Mouse (Mus musculus) midbrain, postnatal 0 days (tissue): Measurements from ENCODE around the gene Fam131b. TPM values are rescaled to one million over a fixed set of nuclear protein-coding genes. Genes with fewer than 3 reads are reported as not detected.

ENCODE experiments used
- ATAC-seq: fragments of 200-750 bp; cut with Nextera tagmentation; 2 replicates; pipeline ENCODE4 v1.8.0; 2017; ENCODE audit warnings: moderate number of reproducible peaks, mild to moderate bottlenecking, moderate TSS enrichment, moderate library complexity; ENCODE audit not compliant: low FRiP score
- DNase-seq: peaks from one replicate; pipeline ENCODE4 v3.0.0-alpha.2; 2015; ENCODE audit warnings: low spot score
- H3K27ac ChIP-seq: fragments of 300-500 bp; sonication (generic); 2 replicates; pipeline ENCODE4 v1.5.1; 2014; ENCODE audit warnings: low read depth, mild to moderate bottlenecking, low read length, mixed read lengths
- H3K27me3 ChIP-seq: fragments of 300-500 bp; sonication (generic); 2 replicates; pipeline ENCODE4 v1.6.1; 2014; ENCODE audit warnings: low read length, control low read depth, mixed read lengths; ENCODE audit not compliant: insufficient read depth
- H3K36me3 ChIP-seq: fragments of 300-500 bp; sonication (generic); 2 replicates; pipeline ENCODE4 v1.6.1; 2014; ENCODE audit warnings: low read length, control low read depth, mixed read lengths; ENCODE audit not compliant: insufficient read depth
- H3K4me1 ChIP-seq: fragments of 300-500 bp; sonication (generic); 2 replicates; pipeline ENCODE4 v1.6.1; 2014; ENCODE audit warnings: mild to moderate bottlenecking, control low read depth, antibody characterized with exemption, low read length, mixed read lengths; ENCODE audit not compliant: insufficient read depth
- H3K4me2 ChIP-seq: fragments of 300-500 bp; sonication (generic); 2 replicates; pipeline ENCODE4 v1.6.1; 2014; ENCODE audit warnings: low read depth, mild to moderate bottlenecking, low read length, mixed read lengths; ENCODE audit not compliant: poor library complexity, severe bottlenecking
- H3K4me3 ChIP-seq: fragments of 300-500 bp; sonication (generic); 2 replicates; pipeline ENCODE4 v1.5.1; 2014; ENCODE audit warnings: low read depth, mild to moderate bottlenecking, low read length, moderate library complexity
- H3K9ac ChIP-seq: fragments of 300-500 bp; sonication (generic); replicated peaks from 2 replicates; pipeline ENCODE4 v1.6.1; 2014; ENCODE audit warnings: mild to moderate bottlenecking, low read length, moderate library complexity, mixed read lengths; ENCODE audit not compliant: poor library complexity, severe bottlenecking
- H3K9me3 ChIP-seq: fragments of 300-500 bp; sonication (generic); 2 replicates; pipeline ENCODE4 v1.6.1; 2016; ENCODE audit warnings: low read length, control low read depth
- CTCF ChIP-seq: IDR thresholded peaks from 2 replicates; pipeline ENCODE4 v1.5.1; 2016; ENCODE audit warnings: antibody characterized with exemption, mild to moderate bottlenecking
- WGBS: fragments of 180-500 bp; shearing (Covaris S2); extraction: QIAGEN DNeasy Blood & Tissue Kit; methylation state at CpG from one replicate; pipeline ENCODE4 v1.1.7; 2014; 5-methylcytosine and 5-hydroxymethylcytosine counted together
- polyA plus RNA-seq: library from polyadenylated mRNA; unstranded; fragments of >200 nt; fragmentation: Nextera tagmentation; extraction: Ambion mirVana; gene quantifications from 2 replicates; pipeline ENCODE4 v1.2.1, GENCODE M21; 2015
- total RNA-seq: library from RNA; depleted of rRNA; stranded (reverse); fragments of >200 nt; gene quantifications from 2 replicates; pipeline ENCODE4 v1.2.3, GENCODE M21; 2014; rRNA removed

Fam131b gene
- total and polyA plus RNA-seq, 2 experiments from 2014 or later, result 5.6 to 59.6 TPM

DNA sequence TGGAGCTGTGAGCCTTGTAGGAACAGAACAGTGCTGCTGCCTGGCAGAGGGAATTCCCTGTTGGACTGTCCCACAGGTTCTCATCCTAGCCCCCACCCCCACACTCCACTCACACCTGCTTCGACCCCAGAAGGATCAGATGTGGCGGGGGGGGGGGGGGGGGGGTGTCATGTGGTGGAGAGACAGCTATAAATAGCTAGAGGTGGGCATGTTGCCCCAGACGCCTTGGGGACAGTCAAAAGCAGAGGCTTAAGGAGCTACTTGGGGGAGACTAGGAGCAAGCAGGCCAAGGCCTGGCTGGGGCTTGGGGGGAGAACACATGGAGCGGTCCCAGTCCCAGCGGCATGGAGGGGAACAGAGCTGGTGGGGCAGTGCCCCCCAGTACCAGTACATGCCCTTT lies 38.0 kb downstream of the Fam131b start, which contains the start of gene Clcn1:
TSS of gene Clcn1 (plus strand) at position 238 of the 400 bp plus-strand sequence.
- no peak for TF ChIP-seq CTCF
- H3K36me3 ChIP-seq, result peaks cover 25% of the 10 kb centered on the region

GRCm38 (mm10) chr6:42282865-42283528 lies 41.4 kb downstream of the Fam131b start:
- TF ChIP-seq CTCF, result no peak
- Histone ChIP-seq H3K9me3 (no peaks in the 10 kb centered on the region), H3K4me2 (no peak overlapping the region), H3K9ac (no peak overlapping the region), H3K27me3 (no peaks in the 10 kb centered on the region), H3K4me1 (no peaks in the 10 kb centered on the region), H3K27ac (no peak overlapping the region), H3K4me3 (no peak overlapping the region), H3K36me3 (peaks cover 49% of the 10 kb centered on the region)
- WGBS, result 81% methylated on average over 5 of the region's 5 CpGs
- no peak; the same call in 1 of the 2 replicates for ATAC-seq
- DNase-seq, result no peak

More for the DNA sequence above, 38.0 kb downstream of the Fam131b start, which contains the start of gene Clcn1:
- DNase-seq (no peak), ATAC-seq (0 out of 2 replicates have a peak, but pooled peaks have one; percentile 22)
- Histone ChIP-seq H3K9ac (no peak within 1 kb of the TSS), H3K4me3 (no peak within 1 kb of the TSS), H3K4me1 (no peaks in the 10 kb centered on the region), H3K4me2 (no peak within 1 kb of the TSS), H3K9me3 (no peaks in the 10 kb centered on the region), H3K27me3 (no peaks in the 10 kb centered on the region), H3K27ac (no peak within 1 kb of the TSS)
- WGBS, result 71% methylated on average over 4 of the region's 5 CpGs

DNA sequence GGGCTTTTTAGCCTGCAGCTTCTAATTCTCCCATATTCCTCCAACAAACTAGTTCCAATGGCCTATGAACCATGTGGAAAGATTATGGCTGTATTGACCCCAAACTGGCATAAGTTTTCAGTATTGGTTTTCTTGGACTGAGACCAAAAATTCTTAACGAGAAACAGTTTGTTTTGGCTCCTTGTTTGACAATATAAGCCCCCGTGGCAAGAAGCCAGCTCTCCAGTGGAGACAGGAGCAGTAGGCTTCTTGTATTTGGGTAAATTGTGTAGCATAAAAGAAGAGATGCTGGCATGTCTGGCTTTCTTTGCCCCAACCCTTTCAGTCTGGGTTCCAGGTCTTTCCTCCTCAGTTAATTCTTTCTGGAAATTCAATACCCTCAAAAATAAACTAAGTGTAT lies 48.3 kb downstream of the Fam131b start:
- Histone ChIP-seq H3K36me3 (peaks cover 68% of the 10 kb centered on the region), H3K9me3 (no peaks in the 10 kb centered on the region), H3K4me2 (no peak overlapping the region), H3K27me3 (no peaks in the 10 kb centered on the region), H3K4me3 (no peak overlapping the region), H3K27ac (no peak overlapping the region), H3K4me1 (no peaks in the 10 kb centered on the region), H3K9ac (no peak overlapping the region)
- no peak for TF ChIP-seq CTCF
- ATAC-seq (no peak), DNase-seq (no peak)
- WGBS, result 69% methylated on average over 2 of the region's 2 CpGs

DNA sequence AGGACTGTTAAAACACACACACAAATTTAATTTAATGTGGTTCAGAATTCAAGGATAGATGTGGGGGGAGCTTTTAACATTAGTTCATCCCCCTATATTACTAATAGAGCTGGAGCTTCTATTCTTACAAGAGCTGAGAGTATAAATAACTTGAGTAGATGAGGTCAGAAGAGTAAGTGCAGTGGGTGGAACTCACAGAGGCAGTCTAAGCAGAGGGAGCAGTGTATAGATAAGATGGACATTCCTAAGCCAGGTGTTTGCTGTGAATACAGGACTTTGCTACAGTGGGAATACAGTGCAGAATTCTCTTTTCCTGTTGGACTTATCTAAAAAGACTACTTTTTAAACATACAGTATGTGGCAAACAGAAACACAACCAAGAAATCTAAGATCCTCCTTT lies 53.6 kb downstream of the Fam131b start:
- DNase-seq, result no peak
- H3K27me3 ChIP-seq, result no peaks in the 10 kb centered on the region
- no peak for ATAC-seq
- H3K4me1 ChIP-seq, result no peaks in the 10 kb centered on the region; the same call in 1 of the 2 replicates
- TF ChIP-seq CTCF, result no peak
- H3K4me2 ChIP-seq, result no peak overlapping the region
- H3K36me3 ChIP-seq, result peaks cover 50% of the 10 kb centered on the region
- no peaks in the 10 kb centered on the region for H3K9me3 ChIP-seq
- H3K27ac ChIP-seq, result no peak overlapping the region
- H3K9ac ChIP-seq, result no peak overlapping the region
- no peak overlapping the region for H3K4me3 ChIP-seq

DNA sequence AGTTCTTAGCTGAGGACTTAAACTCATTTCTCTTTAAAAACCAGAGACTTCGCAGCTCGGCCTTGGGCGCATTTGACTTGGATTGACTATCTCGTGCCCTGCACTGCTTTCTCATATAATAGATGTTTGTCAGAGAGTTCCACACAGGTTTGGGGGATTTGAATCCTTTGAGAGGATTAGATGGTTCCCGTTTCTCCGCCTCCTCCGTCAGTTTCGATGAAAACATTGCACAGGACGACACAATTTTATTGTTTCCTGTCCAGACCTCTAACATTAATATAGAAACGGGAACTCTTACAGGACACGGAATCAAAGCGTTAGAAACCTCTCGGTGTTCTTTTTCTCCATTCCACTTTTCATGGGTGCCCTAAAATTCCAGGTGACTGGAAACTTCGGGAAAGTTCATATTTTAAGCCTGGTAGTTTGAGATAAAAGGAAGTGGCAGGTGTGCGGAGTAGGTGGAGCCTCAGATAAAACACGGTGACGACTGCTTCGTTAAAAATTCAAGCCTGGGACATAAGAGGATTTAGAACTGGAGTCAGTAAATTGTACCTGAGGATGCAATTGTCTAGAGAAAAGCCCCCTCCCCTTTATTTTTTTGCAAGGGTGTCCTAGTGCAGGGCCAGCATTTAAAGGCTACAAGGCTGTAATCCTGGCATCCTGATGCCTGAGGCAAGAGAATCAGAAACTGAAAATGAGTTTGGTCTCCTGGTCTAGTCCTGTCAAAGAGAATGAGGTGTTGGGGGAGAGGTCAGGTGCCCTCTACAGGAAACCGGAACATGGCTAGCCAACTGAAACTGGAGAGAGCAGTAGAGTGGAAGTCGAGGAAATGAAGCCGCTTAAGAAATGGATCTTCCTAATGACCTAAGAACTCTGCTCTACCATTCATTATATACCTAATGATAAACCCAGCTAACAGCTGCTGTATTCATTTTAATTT lies 58.8 kb downstream of the Fam131b start:
- peak overlapping the region; percentile 83 for H3K4me2 ChIP-seq
- WGBS, result under 1% methylated on average over 21 of the region's 21 CpGs
- H3K9ac ChIP-seq, result peak overlapping the region; percentile 79
- H3K27ac ChIP-seq, result peak overlapping the region; percentile 84
- H3K4me1 ChIP-seq, result no peaks in the 10 kb centered on the region; the same call in 1 of the 2 replicates
- no peaks in the 10 kb centered on the region for H3K27me3 ChIP-seq
- TF ChIP-seq CTCF, result peak; percentile 42
- ATAC-seq, result no peak
- peak overlapping the region; percentile 95 for H3K4me3 ChIP-seq
- no peak for DNase-seq
- no peaks in the 10 kb centered on the region for H3K9me3 ChIP-seq
- peaks cover 24% of the 10 kb centered on the region for H3K36me3 ChIP-seq

Other genes with a start within 250 kb of the Fam131b start
- gene Tas2r139, start 183.7 kb downstream of the Fam131b start, total RNA-seq, result not detected in 2 replicates
- not detected in 2 replicates for gene Tas2r139, start 183.7 kb downstream of the Fam131b start, polyA plus RNA-seq
- gene Tas2r144, start 109.3 kb downstream of the Fam131b start, total RNA-seq, result not detected in 2 replicates
- gene Tas2r144, start 109.3 kb downstream of the Fam131b start, polyA plus RNA-seq, result not detected in 2 replicates
- gene Gstk1, start 78.7 kb downstream of the Fam131b start, total RNA-seq, result 5.4 and 9.0 TPM in 2 replicates
- 10.4 and 12.3 TPM in 2 replicates for gene Gstk1, start 78.7 kb downstream of the Fam131b start, polyA plus RNA-seq
- not detected in 2 replicates for gene Tmem139, start 62.7 kb downstream of the Fam131b start, total RNA-seq
- 0.14 and 0.15 TPM in 2 replicates for gene Tmem139, start 62.7 kb downstream of the Fam131b start, polyA plus RNA-seq
- gene Casp2, start 59.7 kb downstream of the Fam131b start, total RNA-seq, result 42.6 and 50.7 TPM in 2 replicates
- 17.9 and 18.4 TPM in 2 replicates for gene Casp2, start 59.7 kb downstream of the Fam131b start, polyA plus RNA-seq
- gene Clcn1, start 38.0 kb downstream of the Fam131b start, total RNA-seq, result 1.2 and 2.4 TPM in 2 replicates
- 1.0 and 1.3 TPM in 2 replicates for gene Clcn1, start 38.0 kb downstream of the Fam131b start, polyA plus RNA-seq
- 47.3 and 71.7 TPM in 2 replicates for gene Zyx, start 25.0 kb upstream of the Fam131b start, total RNA-seq
- gene Zyx, start 25.0 kb upstream of the Fam131b start, polyA plus RNA-seq, result 60.5 and 62.7 TPM in 2 replicates
- gene Epha1, start 48.6 kb upstream of the Fam131b start, total RNA-seq, result 0.71 and 1.1 TPM in 2 replicates
- gene Epha1, start 48.6 kb upstream of the Fam131b start, polyA plus RNA-seq, result 0.58 and 0.74 TPM in 2 replicates
- not detected in 2 replicates for gene Tas2r143, start 75.6 kb upstream of the Fam131b start, total RNA-seq
- gene Tas2r143, start 75.6 kb upstream of the Fam131b start, polyA plus RNA-seq, result not detected in 2 replicates
- gene Tas2r135, start 80.8 kb upstream of the Fam131b start, total RNA-seq, result not detected in 2 replicates
- gene Tas2r135, start 80.8 kb upstream of the Fam131b start, polyA plus RNA-seq, result not detected in 2 replicates
- not detected in 2 replicates for gene Tas2r126, start 109.9 kb upstream of the Fam131b start, total RNA-seq
- gene Tas2r126, start 109.9 kb upstream of the Fam131b start, polyA plus RNA-seq, result not detected in 2 replicates
- not detected in 2 replicates for gene Olfr458, start 140.6 kb upstream of the Fam131b start, total RNA-seq
- gene Olfr458, start 140.6 kb upstream of the Fam131b start, polyA plus RNA-seq, result not detected in 2 replicates
- not detected in 2 replicates for gene Olfr457, start 151.7 kb upstream of the Fam131b start, total RNA-seq
- not detected in 2 replicates for gene Olfr457, start 151.7 kb upstream of the Fam131b start, polyA plus RNA-seq
- gene Olfr456, start 162.6 kb upstream of the Fam131b start, total RNA-seq, result not detected in 2 replicates
- gene Olfr456, start 162.6 kb upstream of the Fam131b start, polyA plus RNA-seq, result not detected in 2 replicates
- gene Olfr455, start 222.9 kb upstream of the Fam131b start, total RNA-seq, result not detected in 2 replicates
- not detected in 2 replicates for gene Olfr455, start 222.9 kb upstream of the Fam131b start, polyA plus RNA-seq